Mouse (Mus musculus) forebrain, embryonic 14.5 days (tissue): Measurements from ENCODE around the gene Slirp. TPM values are rescaled to one million over a fixed set of nuclear protein-coding genes. Genes with fewer than 3 reads are reported as not detected.
A peak's percentile ranks its signal among the peaks of the same experiment; 100 is the strongest.
"Not testable (repeated sequence)": the region's sequence is repeated elsewhere in the genome, so short reads cannot be mapped to it uniquely, and the experiment has no call there.

Source experiments
- ATAC-seq: fragments of 200-750 bp; cut with Nextera tagmentation; 2 replicates; pipeline ENCODE4 v1.8.0; 2017; ENCODE audit warnings: mild to moderate bottlenecking, moderate library complexity
- DNase-seq: peaks from one replicate; pipeline ENCODE4 v3.0.0-alpha.2; 2015; ENCODE audit warnings: low spot score
- H3K27ac ChIP-seq: fragments of 300-500 bp; sonication (generic); 2 replicates; pipeline ENCODE4 v1.5.1; 2014; ENCODE audit warnings: low read depth, mild to moderate bottlenecking, control low read depth, low read length, moderate library complexity
- H3K27me3 ChIP-seq: fragments of 300-500 bp; sonication (generic); replicated peaks from 2 replicates; pipeline ENCODE4 v1.6.1; 2014; ENCODE audit warnings: low read length, control low read depth, mixed read lengths; ENCODE audit not compliant: control insufficient read depth, insufficient read depth
- H3K36me3 ChIP-seq: fragments of 300-500 bp; sonication (generic); 2 replicates; pipeline ENCODE4 v1.6.1; 2014; ENCODE audit warnings: low read length, control low read depth; ENCODE audit not compliant: control insufficient read depth, insufficient read depth
- H3K4me1 ChIP-seq: fragments of 300-500 bp; sonication (generic); 2 replicates; pipeline ENCODE4 v1.6.1; 2014; ENCODE audit warnings: antibody characterized with exemption, low read length, control low read depth; ENCODE audit not compliant: control insufficient read depth, insufficient read depth
- H3K4me2 ChIP-seq: fragments of 300-500 bp; sonication (generic); 2 replicates; pipeline ENCODE4 v1.6.1; 2014; ENCODE audit warnings: mild to moderate bottlenecking, control low read depth, low read length
- H3K4me3 ChIP-seq: fragments of 300-500 bp; sonication (generic); 2 replicates; pipeline ENCODE4 v1.5.1; 2014; ENCODE audit warnings: low read depth, low read length, control low read depth
- H3K9ac ChIP-seq: fragments of 300-500 bp; sonication (generic); 2 replicates; pipeline ENCODE4 v1.6.1; 2014; ENCODE audit warnings: mild to moderate bottlenecking, low read length, control low read depth, moderate library complexity
- H3K9me3 ChIP-seq: fragments of 300-500 bp; sonication (generic); replicated peaks from 2 replicates; pipeline ENCODE4 v1.6.1; 2016; ENCODE audit warnings: low read length, control low read depth, mixed read lengths; ENCODE audit not compliant: control insufficient read depth
- WGBS: fragments of 180-500 bp; shearing (Covaris S2); extraction: QIAGEN DNeasy Blood & Tissue Kit; methylation state at CpG from one replicate; pipeline ENCODE4 v1.1.7; 2014; 5-methylcytosine and 5-hydroxymethylcytosine counted together
- microRNA-seq: library from miRNA; unstranded; fragments of <30 nt; microRNA quantifications from one replicate; pipeline ENCODE4, GENCODE M21; 2016
- polyA plus RNA-seq: library from polyadenylated mRNA; unstranded; fragments of >200 nt; fragmentation: Nextera tagmentation; extraction: Ambion mirVana; gene quantifications from 2 replicates; pipeline ENCODE4 v1.2.1, GENCODE M21; 2014

Slirp gene
- polyA plus RNA-seq, 1 experiment from 2014 or later, result 292 TPM

- H3K9ac ChIP-seq, H3K27me3 ChIP-seq, H3K9me3 ChIP-seq, H3K27ac ChIP-seq, DNase-seq, H3K4me2 ChIP-seq, H3K4me3 ChIP-seq, ATAC-seq, H3K4me1 ChIP-seq, H3K36me3 ChIP-seq: not testable (repeated sequence)
- WGBS, result 78% methylated on average over 2 of the region's 2 CpGs
Measured at GRCm38 (mm10) chr12:87488683-87489082, 45.0 kb downstream of the Slirp start.

- 97% methylated on average over 3 of the region's 3 CpGs for WGBS
- not testable (repeated sequence) for H3K27me3 ChIP-seq, H3K9ac ChIP-seq, H3K4me3 ChIP-seq, H3K9me3 ChIP-seq, H3K36me3 ChIP-seq, ATAC-seq, H3K27ac ChIP-seq, H3K4me2 ChIP-seq, H3K4me1 ChIP-seq, DNase-seq
Measured at GRCm38 (mm10) chr12:87494421-87494820, 50.7 kb downstream of the Slirp start, which contains the start of gene Gm5788. Gm5788 (plus strand) TSS chr12:87494721.

Small RNA genes lying within 50 kb of the gene (microRNA-seq; reads per million reads assigned to microRNA genes)
- gene Mir3068, result 31.8 reads per million, percentile 43 among the genes with 10 or more reads in this experiment

Other genes with a start within 250 kb of the Slirp start
- 1.3 and 1.6 TPM in 2 replicates for gene Samd15, start 244.2 kb upstream of the Slirp start, polyA plus RNA-seq
- 3.8 and 4.9 TPM in 2 replicates for gene Tmed8, start 243.4 kb upstream of the Slirp start, polyA plus RNA-seq
- gene Noxred1, start 205.2 kb upstream of the Slirp start, polyA plus RNA-seq, result 0.72 and 1.2 TPM in 2 replicates
- 78.2 and 87.1 TPM in 2 replicates for gene Vipas39, start 177.6 kb upstream of the Slirp start, polyA plus RNA-seq
- gene Ahsa1, start 177.4 kb upstream of the Slirp start, polyA plus RNA-seq, result 179 and 202 TPM in 2 replicates
- gene Ism2, start 144.2 kb upstream of the Slirp start, polyA plus RNA-seq, result 0.83 and 0.93 TPM in 2 replicates
- 51.8 and 65.8 TPM in 2 replicates for gene Sptlc2, start 55.5 kb upstream of the Slirp start, polyA plus RNA-seq
- gene Alkbh1, start 121 bp downstream of the Slirp start, polyA plus RNA-seq, result 25.8 and 25.9 TPM in 2 replicates
- gene Snw1, start 28.4 kb downstream of the Slirp start, polyA plus RNA-seq, result 138 and 145 TPM in 2 replicates
- not detected in 2 replicates for gene Gm5788, start 50.8 kb downstream of the Slirp start, polyA plus RNA-seq
- gene Gm8300, start 70.4 kb downstream of the Slirp start, polyA plus RNA-seq, result not detected in 2 replicates
- not detected in 2 replicates for gene Oog1, start 158.8 kb downstream of the Slirp start, polyA plus RNA-seq
- gene Gm4027, start 175.0 kb downstream of the Slirp start, polyA plus RNA-seq, result not detected in 2 replicates
- not detected in 2 replicates for gene Gm16381, start 200.7 kb downstream of the Slirp start, polyA plus RNA-seq